Mouse (Mus musculus) ES-CJ7 (cell line): ENCODE measurements at regions not wholly inside any gene's neighbourhood (a gene's known extent, or its start where the extent isn't known, plus 50 kb on each side); places are given as distances from the start of the nearest gene placed in this dataset.

ENCODE experiments used
- DNase-seq: peaks from one replicate; pipeline ENCODE4 v3.0.0; 2011; ENCODE audit warnings: low read depth, low spot score

GRCm38 (mm10) chr10:110534387-110534786 is 78.4 kb upstream of the Nav3 start:
- no peak for DNase-seq

GRCm38 (mm10) chr10:110542712-110543111 is 86.7 kb upstream of the Nav3 start:
- DNase-seq, result no peak

- no peak for DNase-seq
Measured at GRCm38 (mm10) chr10:110548391-110548790, 92.4 kb upstream of the Nav3 start.

GRCm38 (mm10) chr10:110553954-110554353 is 98.0 kb upstream of the Nav3 start:
- no peak for DNase-seq

- no peak for DNase-seq
Measured at GRCm38 (mm10) chr10:110556326-110556883, 100.4 kb upstream of the Nav3 start.

GRCm38 (mm10) chr10:110563057-110563456 is 107.1 kb upstream of the Nav3 start:
- no peak for DNase-seq

- DNase-seq, result no peak
Measured at GRCm38 (mm10) chr10:110563571-110563970, 107.6 kb upstream of the Nav3 start.

- no peak for DNase-seq
Measured at GRCm38 (mm10) chr10:110566260-110567050, 110.5 kb upstream of the Nav3 start.

GRCm38 (mm10) chr10:110570465-110570864 is 114.5 kb upstream of the Nav3 start:
- no peak for DNase-seq

- no peak for DNase-seq
Measured at GRCm38 (mm10) chr10:110571179-110571578, 115.2 kb upstream of the Nav3 start.

GRCm38 (mm10) chr10:110573530-110573929 is 117.5 kb upstream of the Nav3 start:
- DNase-seq, result no peak

GRCm38 (mm10) chr10:110586029-110586428 is 130.0 kb upstream of the Nav3 start:
- no peak for DNase-seq

GRCm38 (mm10) chr10:110586507-110586906 is 130.5 kb upstream of the Nav3 start:
- DNase-seq, result no peak

- no peak for DNase-seq
Measured at GRCm38 (mm10) chr10:110587529-110587928, 131.5 kb upstream of the Nav3 start.

GRCm38 (mm10) chr10:110600352-110600853 is 144.4 kb upstream of the Nav3 start:
- no peak for DNase-seq

GRCm38 (mm10) chr10:110610336-110610735 is 134.9 kb upstream of the E2f7 start:
- DNase-seq, result no peak

GRCm38 (mm10) chr10:110617004-110617403 is 128.2 kb upstream of the E2f7 start:
- DNase-seq, result no peak

- no peak for DNase-seq
Measured at GRCm38 (mm10) chr10:110619193-110619592, 126.0 kb upstream of the E2f7 start.

- DNase-seq, result no peak
Measured at GRCm38 (mm10) chr10:110625644-110626043, 119.6 kb upstream of the E2f7 start.

- DNase-seq, result no peak
Measured at GRCm38 (mm10) chr10:110640406-110640805, 104.8 kb upstream of the E2f7 start.

GRCm38 (mm10) chr10:110642065-110642690 is 103.1 kb upstream of the E2f7 start:
- DNase-seq, result no peak

GRCm38 (mm10) chr10:110647603-110648002 is 97.6 kb upstream of the E2f7 start:
- no peak for DNase-seq

- DNase-seq, result no peak
Measured at GRCm38 (mm10) chr10:110650107-110650506, 95.1 kb upstream of the E2f7 start.
